Mouse (Mus musculus): ENCODE data around the gene Rangrf. TPM values are rescaled to one million over a fixed set of nuclear protein-coding genes. Genes with fewer than 3 reads are reported as not detected.

Rangrf gene
- polyA plus RNA-seq, 1 experiment from 2014 or later = 23.3 TPM

- Histone ChIP-seq H3K36me3 (ENCODE audit: control insufficient read depth, insufficient read depth, low read length) (no peaks in the 10 kb centered on the region), H3K27me3 (ENCODE audit: control insufficient read depth, insufficient read depth, low read depth, low read length) (peaks cover 23% of the 10 kb centered on the region), H3K27ac (ENCODE audit: low read length) (no peak overlapping the region), H3K4me1 (ENCODE audit: control insufficient read depth, insufficient read depth, low read length) (peaks cover 12% of the 10 kb centered on the region), H3K4me3 (ENCODE audit: low read depth, low read length) (no peak overlapping the region), H3K9ac (ENCODE audit: low read depth, low read length) (no peak overlapping the region), H3K4me2 (ENCODE audit: low read length) (no peak overlapping the region), H3K9me3 (replicated peaks; ENCODE audit: control insufficient read depth, low read length, poor library complexity, severe bottlenecking) (no peaks in the 10 kb centered on the region)
- WGBS = 36% methylated on average over 13 of the region's 13 CpGs
- no peak for ATAC-seq
These were observed 18.3 kb downstream of the Rangrf start for GRCm38 (mm10) chr11:68956697-68957096.

GRCm38 (mm10) chr11:68956107-68956506 is 18.9 kb downstream of the Rangrf start:
- WGBS = 38% methylated on average over 3 of the region's 3 CpGs
- Histone ChIP-seq H3K4me1 (ENCODE audit: control insufficient read depth, insufficient read depth, low read length) (peaks cover 12% of the 10 kb centered on the region), H3K9me3 (replicated peaks; ENCODE audit: control insufficient read depth, low read length, poor library complexity, severe bottlenecking) (no peaks in the 10 kb centered on the region), H3K4me2 (ENCODE audit: low read length) (no peak overlapping the region), H3K27me3 (ENCODE audit: control insufficient read depth, insufficient read depth, low read depth, low read length) (peaks cover 23% of the 10 kb centered on the region), H3K9ac (ENCODE audit: low read depth, low read length) (no peak overlapping the region), H3K27ac (ENCODE audit: low read length) (no peak overlapping the region), H3K36me3 (ENCODE audit: control insufficient read depth, insufficient read depth, low read length) (no peaks in the 10 kb centered on the region), H3K4me3 (ENCODE audit: low read depth, low read length) (no peak overlapping the region)
- no peak for ATAC-seq

DNA sequence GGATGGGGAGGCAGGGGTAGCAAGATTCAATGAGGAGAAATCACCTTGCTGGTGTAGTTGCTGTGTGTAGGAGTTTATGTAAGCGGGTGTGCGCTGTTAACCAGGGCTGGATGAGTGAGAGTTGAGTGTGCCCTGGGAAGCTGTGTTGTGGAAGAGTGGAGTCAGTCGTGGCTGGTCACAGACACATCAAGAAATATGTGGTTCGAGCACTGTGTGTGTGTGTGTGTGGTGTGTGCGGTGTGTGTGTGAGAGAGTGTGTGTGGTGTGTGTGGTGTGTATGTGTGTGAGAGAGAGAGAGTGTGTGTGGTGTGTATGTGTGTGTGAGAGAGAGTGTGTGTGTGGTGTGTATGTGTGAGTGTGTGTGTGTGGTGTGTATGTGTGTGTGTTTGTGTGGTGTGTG is 19.5 kb downstream of the Rangrf start:
- H3K9ac ChIP-seq (ENCODE audit: low read depth, low read length) = no peak overlapping the region
- WGBS = 76% methylated on average over 5 of the region's 5 CpGs
- H3K27ac ChIP-seq (ENCODE audit: low read length) = no peak overlapping the region
- no peak for ATAC-seq
- H3K36me3 ChIP-seq (ENCODE audit: control insufficient read depth, insufficient read depth, low read length) = no peaks in the 10 kb centered on the region
- H3K4me2 ChIP-seq (ENCODE audit: low read length) = peak overlapping the region; percentile 60; the same call in 1 of the 2 replicates
- H3K4me3 ChIP-seq (ENCODE audit: low read depth, low read length) = no peak overlapping the region
- peaks cover 12% of the 10 kb centered on the region for H3K4me1 ChIP-seq (ENCODE audit: control insufficient read depth, insufficient read depth, low read length)
- no peaks in the 10 kb centered on the region for H3K9me3 ChIP-seq (replicated peaks; ENCODE audit: control insufficient read depth, low read length, poor library complexity, severe bottlenecking)
- peaks cover 23% of the 10 kb centered on the region for H3K27me3 ChIP-seq (ENCODE audit: control insufficient read depth, insufficient read depth, low read depth, low read length)

GRCm38 (mm10) chr11:68954408-68954807 is 20.6 kb downstream of the Rangrf start:
- H3K4me1 ChIP-seq (ENCODE audit: control insufficient read depth, insufficient read depth, low read length) = peaks cover 12% of the 10 kb centered on the region
- no peak overlapping the region for H3K27ac ChIP-seq (ENCODE audit: low read length)
- H3K36me3 ChIP-seq (ENCODE audit: control insufficient read depth, insufficient read depth, low read length) = no peaks in the 10 kb centered on the region
- peak overlapping the region; percentile 60 for H3K4me2 ChIP-seq (ENCODE audit: low read length)
- peak overlapping the region; percentile 48 for H3K9ac ChIP-seq (ENCODE audit: low read depth, low read length)
- H3K27me3 ChIP-seq (ENCODE audit: control insufficient read depth, insufficient read depth, low read depth, low read length) = peaks cover 23% of the 10 kb centered on the region
- no peak for ATAC-seq
- WGBS = 2% methylated on average over 17 of the region's 17 CpGs
- H3K9me3 ChIP-seq (replicated peaks; ENCODE audit: control insufficient read depth, low read length, poor library complexity, severe bottlenecking) = no peaks in the 10 kb centered on the region
- H3K4me3 ChIP-seq (ENCODE audit: low read depth, low read length) = peak overlapping the region; percentile 33

DNA sequence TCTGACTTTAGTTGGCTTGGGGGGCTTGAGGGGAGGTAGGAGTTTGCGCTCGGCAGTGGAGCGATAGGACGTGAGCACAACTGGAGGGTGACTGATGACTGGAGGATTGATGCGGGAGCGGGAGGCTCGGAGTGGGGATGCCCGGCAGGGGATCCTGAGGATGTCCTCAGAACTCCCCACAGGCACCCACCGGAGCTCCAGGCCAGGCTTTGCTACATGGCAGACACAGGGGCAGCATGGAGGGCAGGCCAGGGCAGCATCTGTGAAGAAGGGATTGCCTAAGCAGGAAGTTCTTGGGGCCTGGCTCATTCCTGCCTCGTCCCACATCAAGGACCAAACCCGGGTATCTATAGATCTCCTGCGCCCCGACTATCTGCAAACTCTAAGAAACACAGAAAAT is 21.1 kb downstream of the Rangrf start:
- WGBS = 5% methylated on average over 13 of the region's 13 CpGs
- H3K27ac ChIP-seq (ENCODE audit: low read length) = no peak overlapping the region
- no peak overlapping the region for H3K9ac ChIP-seq (ENCODE audit: low read depth, low read length)
- no peak for ATAC-seq
- H3K4me3 ChIP-seq (ENCODE audit: low read depth, low read length) = no peak overlapping the region; the same call in 1 of the 2 replicates
- peak overlapping the region; percentile 60; the same call in 1 of the 2 replicates for H3K4me2 ChIP-seq (ENCODE audit: low read length)
- peaks cover 23% of the 10 kb centered on the region for H3K27me3 ChIP-seq (ENCODE audit: control insufficient read depth, insufficient read depth, low read depth, low read length)
- no peaks in the 10 kb centered on the region for H3K36me3 ChIP-seq (ENCODE audit: control insufficient read depth, insufficient read depth, low read length)
- peaks cover 12% of the 10 kb centered on the region for H3K4me1 ChIP-seq (ENCODE audit: control insufficient read depth, insufficient read depth, low read length)
- no peaks in the 10 kb centered on the region for H3K9me3 ChIP-seq (replicated peaks; ENCODE audit: control insufficient read depth, low read length, poor library complexity, severe bottlenecking)

DNA sequence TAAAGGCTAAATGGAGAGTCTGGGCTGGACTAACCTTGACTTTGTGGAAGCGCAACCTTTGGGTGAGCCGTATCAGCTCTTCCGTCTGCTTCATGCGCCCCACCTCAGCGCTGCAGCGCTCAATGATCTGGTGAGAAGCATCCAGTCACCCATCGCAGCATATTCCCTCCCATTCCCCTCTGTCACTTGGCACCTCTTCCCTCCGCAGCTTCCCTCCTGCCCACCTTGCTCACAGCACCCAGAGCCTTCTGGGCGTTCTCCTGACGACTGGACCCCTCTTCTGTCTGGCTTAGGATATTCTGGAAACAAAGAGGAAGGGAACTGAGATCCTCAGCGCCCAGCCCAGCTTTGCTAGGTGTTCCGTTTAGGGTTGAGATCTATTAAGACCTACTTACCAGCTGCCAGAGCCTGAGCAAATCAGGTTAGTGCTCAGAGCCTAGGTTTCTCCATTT is 27.4 kb downstream of the Rangrf start:
- H3K27ac ChIP-seq (ENCODE audit: low read length) = peak overlapping the region; percentile 90
- H3K4me1 ChIP-seq (ENCODE audit: control insufficient read depth, insufficient read depth, low read length) = peaks cover 10% of the 10 kb centered on the region
- ATAC-seq = peak; percentile 86
- H3K4me3 ChIP-seq (ENCODE audit: low read depth, low read length) = peak overlapping the region; percentile 49
- 0 out of 2 replicates have a peak, but pooled peaks cover 4% of the 10 kb centered on the region for H3K36me3 ChIP-seq (ENCODE audit: control insufficient read depth, insufficient read depth, low read length)
- no peaks in the 10 kb centered on the region for H3K9me3 ChIP-seq (replicated peaks; ENCODE audit: control insufficient read depth, low read length, poor library complexity, severe bottlenecking)
- H3K27me3 ChIP-seq (ENCODE audit: control insufficient read depth, insufficient read depth, low read depth, low read length) = no peaks in the 10 kb centered on the region
- H3K4me2 ChIP-seq (ENCODE audit: low read length) = peak overlapping the region; percentile 56
- H3K9ac ChIP-seq (ENCODE audit: low read depth, low read length) = peak overlapping the region; percentile 70
- 4% methylated on average over 12 of the region's 12 CpGs for WGBS

- H3K27me3 ChIP-seq (ENCODE audit: control insufficient read depth, insufficient read depth, low read depth, low read length) = no peaks in the 10 kb centered on the region
- peaks cover 10% of the 10 kb centered on the region for H3K4me1 ChIP-seq (ENCODE audit: control insufficient read depth, insufficient read depth, low read length)
- peak overlapping the region; percentile 49 for H3K4me3 ChIP-seq (ENCODE audit: low read depth, low read length)
- peak overlapping the region; percentile 56 for H3K4me2 ChIP-seq (ENCODE audit: low read length)
- peak; percentile 69 for ATAC-seq
- WGBS = 5% methylated on average over 14 of the region's 16 CpGs
- H3K27ac ChIP-seq (ENCODE audit: low read length) = peak overlapping the region; percentile 90
- H3K36me3 ChIP-seq (ENCODE audit: control insufficient read depth, insufficient read depth, low read length) = 0 out of 2 replicates have a peak, but pooled peaks cover 4% of the 10 kb centered on the region
- no peaks in the 10 kb centered on the region for H3K9me3 ChIP-seq (replicated peaks; ENCODE audit: control insufficient read depth, low read length, poor library complexity, severe bottlenecking)
- peak overlapping the region; percentile 70 for H3K9ac ChIP-seq (ENCODE audit: low read depth, low read length)
These were observed 28.1 kb downstream of the Rangrf start for GRCm38 (mm10) chr11:68946806-68947440.

DNA sequence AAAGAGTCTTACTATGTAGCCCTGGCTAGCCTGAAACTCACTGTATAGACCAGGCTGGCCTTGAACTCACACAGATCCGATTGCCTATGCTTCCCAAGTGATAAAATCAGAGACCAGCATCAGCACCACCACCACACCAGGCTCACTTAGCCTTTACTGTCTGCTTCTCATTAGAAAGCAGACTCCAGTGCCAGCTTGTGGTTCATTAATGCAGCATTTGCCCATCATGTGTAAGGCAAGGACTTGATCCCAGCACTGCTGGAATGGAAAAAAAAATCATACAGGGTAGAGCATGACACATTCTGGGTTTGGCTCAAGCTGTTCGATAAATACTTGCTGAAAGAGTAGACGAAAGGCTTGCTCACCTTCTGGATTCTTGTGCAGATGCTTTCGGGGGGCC is 29.0 kb downstream of the Rangrf start:
- Histone ChIP-seq H3K9me3 (replicated peaks; ENCODE audit: control insufficient read depth, low read length, poor library complexity, severe bottlenecking) (no peaks in the 10 kb centered on the region), H3K27ac (ENCODE audit: low read length) (peak overlapping the region; percentile 90; the same call in 1 of the 2 replicates), H3K4me1 (ENCODE audit: control insufficient read depth, insufficient read depth, low read length) (peaks cover 10% of the 10 kb centered on the region), H3K4me3 (ENCODE audit: low read depth, low read length) (peak overlapping the region; percentile 49), H3K36me3 (ENCODE audit: control insufficient read depth, insufficient read depth, low read length) (0 out of 2 replicates have a peak, but pooled peaks cover 4% of the 10 kb centered on the region), H3K4me2 (ENCODE audit: low read length) (peak overlapping the region; percentile 56), H3K9ac (ENCODE audit: low read depth, low read length) (no peak overlapping the region; the same call in 1 of the 2 replicates), H3K27me3 (ENCODE audit: control insufficient read depth, insufficient read depth, low read depth, low read length) (no peaks in the 10 kb centered on the region)
- ATAC-seq = no peak
- 94% methylated on average over 4 of the region's 4 CpGs for WGBS

- Histone ChIP-seq H3K4me2 (ENCODE audit: low read length) (peak overlapping the region; percentile 56; the same call in 1 of the 2 replicates), H3K4me3 (ENCODE audit: low read depth, low read length) (no peak overlapping the region), H3K27ac (ENCODE audit: low read length) (no peak overlapping the region), H3K27me3 (ENCODE audit: control insufficient read depth, insufficient read depth, low read depth, low read length) (no peaks in the 10 kb centered on the region), H3K4me1 (ENCODE audit: control insufficient read depth, insufficient read depth, low read length) (peaks cover 14% of the 10 kb centered on the region), H3K36me3 (ENCODE audit: control insufficient read depth, insufficient read depth, low read length) (0 out of 2 replicates have a peak, but pooled peaks cover 4% of the 10 kb centered on the region), H3K9me3 (replicated peaks; ENCODE audit: control insufficient read depth, low read length, poor library complexity, severe bottlenecking) (no peaks in the 10 kb centered on the region), H3K9ac (ENCODE audit: low read depth, low read length) (no peak overlapping the region)
- no peak for ATAC-seq
- WGBS = 75% methylated on average over 2 of the region's 2 CpGs
These were observed 29.7 kb downstream of the Rangrf start for GRCm38 (mm10) chr11:68945245-68945644.

Measured in midbrain, embryonic 16.5 days (tissue).